Comparison of ENCODE assay signal across 1 mouse cellular context in the genomic region with DNA sequence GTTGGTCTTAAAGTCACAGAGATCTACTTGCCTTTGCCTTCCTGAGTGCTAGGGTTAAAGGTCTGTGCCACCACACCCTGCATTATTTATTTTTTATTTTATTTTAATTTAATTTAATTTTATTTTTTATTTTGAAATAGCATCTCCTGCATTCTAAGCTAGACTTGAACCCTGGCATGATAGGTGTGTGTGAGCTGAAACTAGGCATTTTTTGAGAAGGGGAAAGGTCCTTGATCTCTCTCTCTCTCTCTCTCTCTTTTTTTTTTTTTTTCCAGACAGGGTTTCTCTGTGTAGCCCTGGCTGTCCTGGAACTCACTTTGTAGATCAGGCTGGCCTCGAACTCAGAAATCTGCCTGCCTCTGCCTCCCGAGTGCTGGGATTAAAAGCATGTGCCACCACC.
TF ChIP-seq lines count a peak whose summit lies in the region.

No protein-coding gene starts in this region.

TF ChIP-seq in MEL, 35 proteins besides CTCF, POLR2A, EP300 and RAD21:
- peak; percentile 72 for TF ChIP-seq ZNF384 (IDR thresholded peaks at IDR 0.05; ENCODE audit: low read depth, low read length)
